Mouse (Mus musculus) spleen, postnatal 36 days (tissue): ENCODE data around the gene Gm10961.
"Not testable (repeated sequence)": the region's sequence is repeated elsewhere in the genome, so short reads cannot be mapped to it uniquely, and the experiment has no call there.

ENCODE experiments used
- DNase-seq, 2 experiments: peaks; one replicate each; pipeline ENCODE4 v3.0.0; 2022; ENCODE audit warnings: low spot score in 2 of 2, mixed read lengths in 1 of 2

The Gm10961 gene

DNA sequence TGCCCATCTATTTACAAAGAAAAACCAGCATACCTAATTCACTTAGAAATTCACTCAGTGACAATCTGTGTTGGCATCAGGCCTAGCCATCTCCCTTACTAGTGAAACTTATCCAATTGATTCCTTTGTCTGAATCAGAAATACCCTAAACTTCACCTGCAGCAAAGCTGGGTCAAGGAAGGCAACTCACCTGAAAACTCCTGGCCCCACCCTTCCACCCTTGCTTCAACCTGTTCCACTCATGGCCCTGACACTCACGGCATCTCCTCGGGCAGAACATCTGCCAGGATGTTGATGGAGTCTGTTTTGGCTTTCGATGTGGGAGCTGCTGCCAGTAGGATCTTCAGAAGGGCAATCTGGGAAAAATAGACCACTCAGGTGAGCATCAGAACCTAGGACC is 13.3 kb upstream of the Gm10961 start:
- DNase-seq, result no peak

GRCm38 (mm10) chr3:107619911-107620310 is 11.2 kb upstream of the Gm10961 start:
- no peak for DNase-seq

DNA sequence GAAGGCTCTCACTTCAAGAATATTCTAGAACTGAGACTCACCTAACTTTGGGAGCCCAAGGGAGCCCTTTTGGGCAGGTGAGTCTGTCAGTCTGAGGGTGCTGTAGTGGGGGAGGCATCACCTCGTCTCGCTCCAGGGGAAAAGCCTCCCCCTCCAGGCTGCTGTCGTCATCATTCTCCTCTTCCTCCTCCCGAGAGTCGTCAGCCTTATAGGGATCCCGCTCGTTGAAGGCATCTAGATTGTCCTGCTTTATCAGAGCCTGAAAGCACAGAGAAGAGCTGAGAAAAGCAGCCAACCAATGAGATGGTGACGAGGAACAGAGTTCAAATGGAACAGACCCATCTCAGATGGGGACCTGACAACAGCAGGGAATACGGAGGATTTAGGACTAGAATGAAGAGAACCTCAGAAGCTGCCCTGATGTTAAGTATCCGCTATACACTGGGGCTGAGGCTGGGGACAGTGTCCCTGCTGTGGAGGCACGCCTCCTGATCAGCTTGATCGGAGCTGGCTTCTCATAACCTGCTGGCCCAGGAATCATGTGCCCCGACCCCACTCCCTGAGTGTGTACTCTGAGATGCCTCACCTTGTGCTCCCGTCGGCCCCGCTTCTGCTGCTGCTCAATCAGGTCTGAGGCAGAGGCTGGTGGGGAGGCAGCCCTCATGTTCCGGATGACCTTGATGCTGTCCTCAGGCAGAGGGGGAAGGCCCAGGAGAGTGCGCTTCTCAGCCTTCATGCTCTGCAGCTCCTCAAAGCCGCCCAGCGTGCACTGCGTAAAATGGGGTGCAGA is 9.6 kb upstream of the Gm10961 start:
- no peak for DNase-seq

DNA sequence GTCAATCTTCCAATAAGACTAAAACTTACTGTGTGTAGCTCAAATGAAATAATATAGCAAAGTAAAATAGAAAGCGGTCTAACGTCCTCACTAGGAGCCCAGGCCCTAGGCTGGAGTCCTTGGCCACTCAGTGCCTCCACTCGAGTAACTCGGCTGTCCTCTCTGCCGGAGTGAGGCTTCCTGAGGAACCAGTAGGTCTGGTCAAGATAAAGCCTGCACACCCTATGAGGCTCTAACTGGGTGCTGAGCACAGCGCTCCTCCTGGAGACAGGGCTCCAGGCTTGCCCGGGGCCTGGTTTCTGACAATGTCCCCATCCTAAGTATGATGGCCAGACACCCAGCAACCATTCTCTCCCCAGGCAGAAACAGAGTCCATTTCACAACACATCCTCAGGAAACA is 8.6 kb upstream of the Gm10961 start:
- DNase-seq, result no peak

- no peak for DNase-seq
Measured at GRCm38 (mm10) chr3:107624424-107624823, 6.7 kb upstream of the Gm10961 start.

DNA sequence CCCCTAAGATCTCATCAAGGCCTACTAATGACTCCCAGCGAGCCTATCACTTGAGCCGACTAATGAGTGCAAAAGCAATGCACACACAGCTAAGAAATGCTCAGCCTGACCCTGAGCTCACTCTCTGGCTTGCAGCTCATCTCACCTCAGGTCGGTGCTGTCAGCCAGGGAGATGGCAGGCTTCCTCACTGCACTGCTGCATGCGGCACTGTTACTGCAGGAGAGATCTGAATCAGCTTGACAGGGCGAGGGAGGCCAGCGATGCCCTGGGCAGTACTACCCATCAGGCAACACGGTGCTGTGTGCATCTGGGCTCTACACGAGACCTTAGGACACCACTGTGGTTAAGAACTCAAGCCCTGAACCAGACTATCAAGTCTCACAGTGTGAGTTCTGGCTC is 5.6 kb upstream of the Gm10961 start:
- no peak for DNase-seq

DNA sequence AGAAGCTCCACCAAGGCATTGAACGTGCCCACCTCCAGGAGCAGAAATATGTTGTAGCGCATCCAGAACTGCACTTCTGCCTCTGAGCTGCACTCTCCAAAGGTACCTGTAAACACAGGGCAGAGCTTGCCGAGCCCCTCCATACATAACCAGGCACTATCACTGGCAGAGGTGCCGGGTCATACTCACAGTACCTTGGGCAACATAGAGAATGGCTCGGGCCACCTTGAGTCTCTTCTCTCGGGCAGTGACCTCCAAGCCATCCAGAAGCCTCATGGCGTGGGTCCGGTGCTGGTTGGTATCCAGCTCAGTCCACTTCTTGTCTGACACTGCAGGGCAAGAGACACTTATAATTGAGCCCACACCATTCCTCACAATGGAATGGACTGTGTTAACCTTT is 4.4 kb upstream of the Gm10961 start:
- no peak for DNase-seq

GRCm38 (mm10) chr3:107627641-107628040 is 3.5 kb upstream of the Gm10961 start:
- DNase-seq, result no peak

DNA sequence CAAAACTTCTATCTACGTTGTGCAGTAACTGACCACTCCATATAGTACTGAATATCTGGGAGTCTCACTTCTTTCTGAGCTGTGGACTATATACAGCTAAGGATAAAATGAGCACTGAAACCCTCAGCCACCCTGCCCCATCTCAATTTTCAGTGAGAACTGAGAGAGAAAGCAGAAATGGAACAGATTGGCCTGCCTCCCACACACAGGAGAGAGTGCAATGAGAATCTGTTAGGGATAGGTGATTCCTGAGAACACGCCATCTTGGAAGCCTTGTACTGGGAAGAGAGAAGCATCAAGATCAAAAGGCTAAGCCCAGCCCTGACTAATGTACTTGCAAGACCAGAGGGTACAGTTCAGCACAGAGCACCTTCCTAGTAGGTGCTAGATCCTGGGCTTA is 2.6 kb upstream of the Gm10961 start:
- no peak for DNase-seq

- DNase-seq, result no peak
Measured at GRCm38 (mm10) chr3:107629411-107629810, 1.7 kb upstream of the Gm10961 start.

GRCm38 (mm10) chr3:107631523-107631958 is 419 bp downstream of the Gm10961 start, which contains the start of gene Strip1:
TSS of gene Strip1 (minus strand) at chr3:107631694.
- DNase-seq, result peak; percentile 88 to 93

DNA sequence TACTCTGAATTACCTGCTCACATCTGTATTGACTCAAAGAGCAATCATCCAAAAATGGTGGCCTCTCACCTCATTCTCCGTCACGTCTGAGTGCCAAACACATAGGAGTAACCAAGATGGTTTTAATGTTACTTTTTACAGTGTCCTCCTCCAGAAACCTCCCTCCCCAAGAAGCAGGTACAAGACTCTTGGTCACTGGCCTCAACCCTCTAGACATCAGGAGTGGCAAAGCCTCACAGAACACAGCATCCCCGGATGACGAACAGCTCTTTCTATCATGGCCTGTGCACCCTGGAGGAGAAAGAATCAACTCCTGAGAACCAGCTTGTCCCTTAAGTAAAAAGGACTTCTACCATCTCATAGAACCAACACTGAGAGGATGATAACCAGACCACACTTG is 1.7 kb downstream of the Gm10961 start:
- DNase-seq, result no peak

DNA sequence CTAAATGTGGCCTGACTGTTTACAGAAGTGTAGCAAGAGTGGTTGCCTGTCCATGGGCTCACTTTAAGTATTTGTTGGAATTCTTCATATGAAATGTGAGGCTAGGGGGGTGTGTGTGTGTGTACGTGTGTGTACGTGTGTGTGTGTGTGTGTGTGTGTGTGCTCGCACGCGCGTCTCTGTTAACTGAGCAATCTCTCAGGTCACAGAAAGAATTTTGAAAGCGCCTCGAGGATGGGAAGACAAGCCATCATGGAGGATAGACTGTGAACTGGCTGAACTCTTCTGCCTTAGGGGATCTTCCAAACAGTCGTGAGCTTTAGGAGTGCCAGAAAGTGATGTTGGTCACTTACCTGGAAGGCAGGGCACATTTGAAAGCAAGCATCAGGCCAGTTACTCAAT is 2.8 kb downstream of the Gm10961 start:
- no peak for DNase-seq

- DNase-seq, result no peak
Measured at GRCm38 (mm10) chr3:107635836-107636235, 4.7 kb downstream of the Gm10961 start.

GRCm38 (mm10) chr3:107636236-107636635 is 5.1 kb downstream of the Gm10961 start:
- no peak for DNase-seq

GRCm38 (mm10) chr3:107637606-107638172 is 6.6 kb downstream of the Gm10961 start:
- no peak for DNase-seq

- no peak for DNase-seq
Measured at GRCm38 (mm10) chr3:107646947-107647346, 15.8 kb downstream of the Gm10961 start.

GRCm38 (mm10) chr3:107650276-107650675 is 19.2 kb downstream of the Gm10961 start:
- DNase-seq, result not testable (repeated sequence)

DNA sequence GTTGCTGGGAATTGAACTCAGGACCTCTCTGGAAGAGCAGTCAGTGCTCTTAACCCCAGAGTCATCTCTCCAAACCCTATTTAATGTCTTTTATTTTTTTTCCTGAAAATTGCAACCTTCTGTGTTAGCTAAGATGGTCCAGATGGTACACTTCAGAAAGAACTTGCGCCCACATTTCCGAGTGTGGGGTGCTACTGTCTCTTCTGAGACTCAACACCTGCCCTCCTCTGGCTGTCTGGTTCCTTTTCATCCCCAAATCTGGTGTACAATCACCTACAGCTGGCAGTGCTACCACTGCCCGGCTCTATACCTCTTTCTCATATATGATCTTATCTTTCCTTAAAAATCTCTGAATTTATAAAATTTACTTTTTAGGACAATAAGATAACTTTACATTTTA is 21.8 kb downstream of the Gm10961 start:
- no peak for DNase-seq

DNA sequence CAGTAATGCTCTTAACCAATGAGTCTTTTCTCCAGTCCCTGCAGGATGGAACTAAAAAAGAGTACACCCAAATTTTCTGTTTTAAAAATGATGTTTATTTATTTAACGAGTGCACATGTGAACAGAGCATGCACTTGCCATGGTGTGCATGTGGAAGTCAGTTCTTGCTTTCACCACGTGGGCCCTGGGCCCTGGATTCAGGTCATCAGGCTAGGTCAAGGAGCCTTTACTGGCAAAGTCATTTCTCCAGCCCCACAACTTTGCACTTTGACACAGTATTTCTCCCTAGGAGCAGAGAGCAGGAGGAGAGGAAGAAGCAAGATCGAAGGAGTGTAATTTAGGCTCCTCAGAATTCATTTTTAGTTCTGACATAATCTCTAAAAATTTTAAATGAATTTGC is 23.7 kb downstream of the Gm10961 start:
- DNase-seq, result no peak

DNA sequence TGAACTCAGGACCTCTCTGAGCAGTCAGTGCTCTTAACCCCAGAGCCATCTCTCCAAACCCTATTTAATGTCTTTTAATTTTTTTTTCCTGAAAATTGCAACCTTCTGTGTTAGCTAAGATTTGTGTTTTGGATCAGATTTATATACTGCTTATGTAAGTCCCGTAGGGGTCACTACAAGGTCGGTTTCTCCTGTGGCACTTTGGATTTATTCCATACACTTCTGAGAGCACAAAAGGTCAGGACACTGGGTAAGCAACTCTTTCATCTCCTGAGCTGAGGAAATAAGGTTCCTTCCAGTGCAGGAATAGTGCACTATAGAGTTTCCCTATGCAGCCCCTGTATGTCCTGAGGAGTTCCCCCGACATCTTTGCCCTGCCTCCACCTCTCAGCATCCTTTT is 24.4 kb downstream of the Gm10961 start:
- no peak for DNase-seq

DNA sequence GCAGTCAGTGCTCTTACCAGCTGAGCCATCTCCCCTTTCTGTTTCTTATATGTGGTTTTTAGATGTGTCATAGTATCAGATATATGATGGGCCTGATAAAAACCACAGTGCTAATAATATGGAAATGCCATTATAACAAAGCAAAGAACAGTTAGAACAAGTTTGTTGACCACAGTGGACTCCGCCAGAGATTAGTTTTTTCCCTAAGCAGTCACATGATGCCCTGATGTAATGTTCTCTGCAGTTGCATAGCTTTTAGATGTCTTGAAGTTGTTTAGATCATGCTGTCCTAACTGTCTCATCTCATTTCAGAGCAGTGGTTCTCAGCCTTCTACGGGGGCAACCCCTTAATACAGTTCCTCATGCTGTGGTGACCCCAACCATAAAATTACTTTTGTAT is 25.0 kb downstream of the Gm10961 start:
- no peak for DNase-seq

- DNase-seq, result no peak
Measured at GRCm38 (mm10) chr3:107656888-107657287, 25.8 kb downstream of the Gm10961 start.
